Mouse (Mus musculus) limb, embryonic 14.5 days (tissue): ENCODE data around the gene Vmn2r53. TPM values are rescaled to one million over a fixed set of nuclear protein-coding genes. Genes with fewer than 3 reads are reported as not detected.
"Not testable (repeated sequence)": the region's sequence is repeated elsewhere in the genome, so short reads cannot be mapped to it uniquely, and the experiment has no call there.

Experiments used
- ATAC-seq: fragments of 200-750 bp; cut with Nextera tagmentation; 2 replicates; pipeline ENCODE4 v1.8.0; 2017; ENCODE audit warnings: low read depth, moderate number of reproducible peaks, moderate TSS enrichment; ENCODE audit not compliant: low FRiP score
- DNase-seq: peaks from one replicate; pipeline ENCODE4 v3.0.0-alpha.2; 2015; ENCODE audit warnings: low spot score
- H3K27ac ChIP-seq: fragments of 300-500 bp; sonication (generic); replicated peaks from 2 replicates; pipeline ENCODE4 v1.5.1; 2014; ENCODE audit warnings: low read depth, mild to moderate bottlenecking, low read length, moderate library complexity, mixed read lengths
- H3K27me3 ChIP-seq: fragments of 300-500 bp; sonication (generic); 2 replicates; pipeline ENCODE4 v1.6.1; 2014; ENCODE audit warnings: low read length, mixed read lengths; ENCODE audit not compliant: control insufficient read depth, insufficient read depth
- H3K36me3 ChIP-seq: fragments of 300-500 bp; sonication (generic); 2 replicates; pipeline ENCODE4 v1.6.1; 2014; ENCODE audit warnings: mild to moderate bottlenecking, low read length, moderate library complexity, mixed read lengths; ENCODE audit not compliant: control insufficient read depth, insufficient read depth
- H3K4me1 ChIP-seq: fragments of 300-500 bp; sonication (generic); 2 replicates; pipeline ENCODE4 v1.6.1; 2014; ENCODE audit warnings: antibody characterized with exemption, low read length, mixed read lengths; ENCODE audit not compliant: control insufficient read depth, insufficient read depth
- H3K4me2 ChIP-seq: fragments of 300-500 bp; sonication (generic); replicated peaks from 2 replicates; pipeline ENCODE4 v1.6.1; 2014; ENCODE audit warnings: low read depth, mild to moderate bottlenecking, low read length, moderate library complexity; ENCODE audit not compliant: severe bottlenecking
- H3K4me3 ChIP-seq: fragments of 300-500 bp; sonication (generic); replicated peaks from 2 replicates; pipeline ENCODE4 v1.5.1; 2014; ENCODE audit warnings: low read length
- H3K9ac ChIP-seq: fragments of 300-500 bp; sonication (generic); 2 replicates; pipeline ENCODE4 v1.6.1; 2014; ENCODE audit warnings: mild to moderate bottlenecking, low read depth, low read length, moderate library complexity; ENCODE audit not compliant: severe bottlenecking
- H3K9me3 ChIP-seq: fragments of 300-500 bp; sonication (generic); 2 replicates; pipeline ENCODE4 v1.6.1; 2016; ENCODE audit warnings: low read length; ENCODE audit not compliant: control insufficient read depth
- POLR2A ChIP-seq: fragments of 200-500 bp; IDR thresholded peaks from 2 replicates; pipeline ENCODE4 v1.8.0; 2012; ENCODE audit warnings: inconsistent platforms, mild to moderate bottlenecking, moderate library complexity, borderline replicate concordance; ENCODE audit not compliant: insufficient read depth, insufficient read length; ENCODE audit errors: extremely low read depth
- WGBS: fragments of 180-500 bp; shearing (Covaris S2); extraction: QIAGEN DNeasy Blood & Tissue Kit; methylation state at CpG from one replicate; pipeline ENCODE4 v1.1.7; 2014; 5-methylcytosine and 5-hydroxymethylcytosine counted together
- polyA plus RNA-seq, 2 experiments: library from polyadenylated mRNA; depleted of rRNA in 1 of 2; stranded (reverse) in 1 of 2; unstranded in 1 of 2; fragments of >200 nt; fragmentation: Nextera tagmentation in 1 of 2; extraction: Ambion mirVana in 1 of 2; gene quantifications; 2 replicates each; pipeline versions ENCODE4 v1.2.1 to v1.2.3; 2012 to 2014

Vmn2r53 gene
- polyA plus RNA-seq (2012; rRNA removed) (not detected in 2 replicates), polyA plus RNA-seq (2014; fragmentation: Nextera tagmentation; extraction: Ambion mirVana) (0.01 TPM in 1 of 2 replicates, not detected in the other)

DNA sequence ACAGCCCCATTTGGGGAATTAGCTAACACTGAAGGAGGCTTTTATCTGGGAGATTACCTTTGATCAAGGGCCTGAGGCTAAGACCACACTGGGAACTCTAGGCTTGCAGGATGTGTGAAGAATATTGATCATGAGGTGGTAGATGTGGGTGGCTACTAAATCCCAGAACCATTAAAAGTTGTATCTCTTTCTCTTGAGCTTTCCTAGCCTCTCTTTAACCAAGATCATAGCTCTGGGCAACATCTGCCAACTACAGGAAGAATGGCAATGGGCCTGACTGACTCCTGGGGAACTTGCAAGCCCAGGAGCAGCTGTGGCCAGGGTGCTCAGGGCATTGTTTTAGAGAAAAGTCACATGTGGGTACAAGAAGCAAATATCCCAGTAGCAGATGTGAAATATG, at the start of gene Vmn2r53:
Vmn2r53 (minus strand) TSS at position 101 of the 400 bp plus-strand sequence.
- no peak within 1 kb of the TSS for H3K4me3 ChIP-seq
- DNase-seq (no peak), ATAC-seq (no peak)
- H3K27ac ChIP-seq = no peak within 1 kb of the TSS
- H3K36me3 ChIP-seq = no peaks in the 10 kb centered on the region
- no peaks in the 10 kb centered on the region for H3K27me3 ChIP-seq
- no peaks in the 10 kb centered on the region for H3K4me1 ChIP-seq
- no peak within 1 kb of the TSS for H3K4me2 ChIP-seq
- TF ChIP-seq POLR2A = no peak
- no peak within 1 kb of the TSS for H3K9ac ChIP-seq
- no peaks in the 10 kb centered on the region; the same call in 1 of the 2 replicates for H3K9me3 ChIP-seq

DNA sequence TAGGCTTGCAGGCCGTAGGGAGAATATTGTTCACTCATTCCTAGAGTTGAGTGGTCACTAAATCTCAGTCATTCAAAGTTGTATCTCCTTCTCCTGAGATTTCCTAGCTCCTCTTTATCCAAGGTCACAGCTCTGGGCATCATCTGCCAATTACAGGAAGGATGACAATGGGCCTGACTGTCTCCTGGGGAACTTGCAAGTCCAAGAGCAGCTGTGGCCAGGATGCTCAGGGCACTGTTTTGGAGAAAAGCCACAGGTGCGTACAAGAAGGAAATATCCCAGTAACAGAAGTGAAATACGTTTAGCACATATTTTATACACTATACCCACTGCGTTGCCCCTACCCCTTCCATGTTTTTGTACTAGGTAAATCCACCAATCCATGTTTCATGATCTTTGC, 31.6 kb upstream of the Vmn2r53 start, which contains the start of gene Vmn2r54:
Vmn2r54 (minus strand) TSS at position 101 of the 400 bp plus-strand sequence.
- not testable (repeated sequence) for H3K36me3 ChIP-seq, H3K4me2 ChIP-seq, ATAC-seq, DNase-seq, H3K27me3 ChIP-seq, H3K9ac ChIP-seq, H3K9me3 ChIP-seq, H3K4me3 ChIP-seq, H3K4me1 ChIP-seq, H3K27ac ChIP-seq
- 74% methylated on average over 3 of the region's 4 CpGs for WGBS

Other genes starting within 250 kb of the Vmn2r53 start
- gene Vmn1r84, start 239.5 kb downstream of the Vmn2r53 start, polyA plus RNA-seq (2012; rRNA removed) = 0.03 and 0.04 TPM in 2 replicates
- not detected in 2 replicates for gene Vmn1r84, start 239.5 kb downstream of the Vmn2r53 start, polyA plus RNA-seq (2014; fragmentation: Nextera tagmentation; extraction: Ambion mirVana)
- 3.3 TPM in 2 replicates for gene Zfp551, start 186.0 kb downstream of the Vmn2r53 start, polyA plus RNA-seq (2012; rRNA removed)
- 5.3 and 6.6 TPM in 2 replicates for gene Zfp551, start 186.0 kb downstream of the Vmn2r53 start, polyA plus RNA-seq (2014; fragmentation: Nextera tagmentation; extraction: Ambion mirVana)
- gene Zfp606, start 130.5 kb downstream of the Vmn2r53 start, polyA plus RNA-seq (2012; rRNA removed) = 9.6 and 12.3 TPM in 2 replicates
- 23.5 and 27.9 TPM in 2 replicates for gene Zfp606, start 130.5 kb downstream of the Vmn2r53 start, polyA plus RNA-seq (2014; fragmentation: Nextera tagmentation; extraction: Ambion mirVana)
- gene 2900092C05Rik, start 96.3 kb downstream of the Vmn2r53 start, polyA plus RNA-seq (2012; rRNA removed) = not detected in 2 replicates
- not detected in 2 replicates for gene 2900092C05Rik, start 96.3 kb downstream of the Vmn2r53 start, polyA plus RNA-seq (2014; fragmentation: Nextera tagmentation; extraction: Ambion mirVana)
- gene Vmn2r54, start 31.5 kb upstream of the Vmn2r53 start, polyA plus RNA-seq (2012; rRNA removed) = not detected in 2 replicates
- not detected in 2 replicates for gene Vmn2r54, start 31.5 kb upstream of the Vmn2r53 start, polyA plus RNA-seq (2014; fragmentation: Nextera tagmentation; extraction: Ambion mirVana)
- 0.04 TPM in 1 of 2 replicates, not detected in the other for gene Vmn2r55, start 76.2 kb upstream of the Vmn2r53 start, polyA plus RNA-seq (2012; rRNA removed)
- gene Vmn2r55, start 76.2 kb upstream of the Vmn2r53 start, polyA plus RNA-seq (2014; fragmentation: Nextera tagmentation; extraction: Ambion mirVana) = not detected in 2 replicates
- gene Vmn2r56, start 126.2 kb upstream of the Vmn2r53 start, polyA plus RNA-seq (2012; rRNA removed) = not detected in 2 replicates
- not detected in 2 replicates for gene Vmn2r56, start 126.2 kb upstream of the Vmn2r53 start, polyA plus RNA-seq (2014; fragmentation: Nextera tagmentation; extraction: Ambion mirVana)
- 11.9 and 12.1 TPM in 2 replicates for gene Zscan18, start 194.8 kb upstream of the Vmn2r53 start, polyA plus RNA-seq (2012; rRNA removed)
- 11.0 and 13.0 TPM in 2 replicates for gene Zscan18, start 194.8 kb upstream of the Vmn2r53 start, polyA plus RNA-seq (2014; fragmentation: Nextera tagmentation; extraction: Ambion mirVana)
- 11.1 and 13.6 TPM in 2 replicates for gene Zfp329, start 210.1 kb upstream of the Vmn2r53 start, polyA plus RNA-seq (2012; rRNA removed)
- gene Zfp329, start 210.1 kb upstream of the Vmn2r53 start, polyA plus RNA-seq (2014; fragmentation: Nextera tagmentation; extraction: Ambion mirVana) = 12.1 and 16.1 TPM in 2 replicates
- gene Zfp110, start 226.0 kb upstream of the Vmn2r53 start, polyA plus RNA-seq (2012; rRNA removed) = 13.6 and 14.4 TPM in 2 replicates
- 32.5 and 36.0 TPM in 2 replicates for gene Zfp110, start 226.0 kb upstream of the Vmn2r53 start, polyA plus RNA-seq (2014; fragmentation: Nextera tagmentation; extraction: Ambion mirVana)